Mouse (Mus musculus) midbrain, embryonic 15.5 days (tissue): ENCODE results near the gene Prl3d3. TPM values are rescaled to one million over a fixed set of nuclear protein-coding genes. Genes with fewer than 3 reads are reported as not detected.
"Not testable (repeated sequence)": the region's sequence is repeated elsewhere in the genome, so short reads cannot be mapped to it uniquely, and the experiment has no call there.

Source experiments
- ATAC-seq: fragments of 200-750 bp; cut with Nextera tagmentation; replicated peaks from 2 replicates; pipeline ENCODE4 v1.8.0; 2017; ENCODE audit warnings: moderate TSS enrichment
- H3K27ac ChIP-seq: fragments of 300-500 bp; sonication (generic); 2 replicates; pipeline ENCODE4 v1.5.1; 2015; ENCODE audit warnings: mild to moderate bottlenecking, inconsistent platforms
- H3K27me3 ChIP-seq: fragments of 300-500 bp; sonication (generic); replicated peaks from 2 replicates; pipeline ENCODE4 v1.6.1; 2015; ENCODE audit warnings: inconsistent platforms
- H3K36me3 ChIP-seq: fragments of 300-500 bp; sonication (generic); replicated peaks from 2 replicates; pipeline ENCODE4 v1.6.1; 2015; ENCODE audit warnings: inconsistent platforms
- H3K4me1 ChIP-seq: fragments of 300-500 bp; sonication (generic); 2 replicates; pipeline ENCODE4 v1.6.1; 2015; ENCODE audit warnings: inconsistent platforms
- H3K4me2 ChIP-seq: fragments of 300-500 bp; sonication (generic); 2 replicates; pipeline ENCODE4 v1.6.1; 2015; ENCODE audit warnings: inconsistent platforms, mild to moderate bottlenecking, moderate library complexity
- H3K4me3 ChIP-seq: fragments of 300-500 bp; sonication (generic); 2 replicates; pipeline ENCODE4 v1.5.1; 2015; ENCODE audit warnings: mild to moderate bottlenecking, inconsistent platforms
- H3K9ac ChIP-seq: fragments of 300-500 bp; sonication (generic); 2 replicates; pipeline ENCODE4 v1.6.1; 2015; ENCODE audit warnings: mild to moderate bottlenecking, inconsistent platforms
- H3K9me3 ChIP-seq: fragments of 300-500 bp; sonication (generic); 2 replicates; pipeline ENCODE4 v1.6.1; 2016; ENCODE audit warnings: inconsistent platforms
- WGBS: fragments of 180-500 bp; shearing (Covaris S2); methylation state at CpG from one replicate; pipeline ENCODE4 v1.1.7; 2015; ENCODE audit warnings: mixed read lengths; 5-methylcytosine and 5-hydroxymethylcytosine counted together
- polyA plus RNA-seq: library from polyadenylated mRNA; unstranded; fragments of >200 nt; fragmentation: Nextera tagmentation; extraction: Ambion mirVana; gene quantifications from 2 replicates; pipeline ENCODE4 v1.2.1, GENCODE M21; 2015

Gene Prl3d3
- not detected in 2 replicates for polyA plus RNA-seq

DNA sequence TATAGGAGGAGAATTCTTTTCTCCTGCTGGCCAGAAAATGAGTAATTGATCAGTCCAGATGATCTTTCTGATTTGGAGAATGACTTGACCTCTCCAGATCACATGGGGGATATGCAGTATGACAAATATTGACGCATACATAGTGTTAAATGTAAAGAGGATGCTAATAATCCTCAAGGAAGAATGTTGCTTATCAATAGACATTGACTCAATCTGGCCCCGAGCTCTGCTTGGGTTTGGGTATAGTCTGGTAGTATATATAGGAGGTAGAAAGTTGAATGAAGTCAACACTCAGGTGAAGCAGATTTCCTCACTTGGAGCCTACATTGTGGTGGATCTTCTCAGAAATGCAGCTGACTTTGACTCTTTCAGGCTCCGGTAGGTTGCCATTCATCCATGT, at the start of gene Prl3d3:
Prl3d3 (plus strand) TSS at position 301 of the 400 bp plus-strand sequence.
- H3K27ac ChIP-seq, H3K9me3 ChIP-seq, ATAC-seq, H3K36me3 ChIP-seq, H3K27me3 ChIP-seq, H3K4me2 ChIP-seq, H3K9ac ChIP-seq, H3K4me1 ChIP-seq, H3K4me3 ChIP-seq: not testable (repeated sequence)
- 88% methylated on average over 3 of the region's 3 CpGs for WGBS

DNA sequence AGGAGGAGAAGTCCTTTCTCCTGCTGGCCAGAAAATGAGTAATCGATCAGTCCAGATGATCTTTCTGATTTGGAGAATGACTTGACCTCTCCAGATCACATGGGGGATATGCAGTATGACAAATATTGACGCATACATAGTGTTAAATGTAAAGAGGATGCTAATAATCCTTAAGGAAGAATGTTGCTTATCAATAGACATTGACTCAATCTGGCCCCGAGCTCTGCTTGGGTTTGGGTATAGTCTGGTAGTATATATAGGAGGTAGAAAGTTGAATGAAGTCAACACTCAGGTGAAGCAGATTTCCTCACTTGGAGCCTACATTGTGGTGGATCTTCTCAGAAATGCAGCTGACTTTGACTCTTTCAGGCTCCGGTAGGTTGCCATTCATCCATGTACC, 35.2 kb upstream of the Prl3d3 start, which contains the start of gene Prl3d2:
Prl3d2 (plus strand) TSS at position 301 of the 400 bp plus-strand sequence.
- not testable (repeated sequence) for ATAC-seq, H3K4me2 ChIP-seq

DNA sequence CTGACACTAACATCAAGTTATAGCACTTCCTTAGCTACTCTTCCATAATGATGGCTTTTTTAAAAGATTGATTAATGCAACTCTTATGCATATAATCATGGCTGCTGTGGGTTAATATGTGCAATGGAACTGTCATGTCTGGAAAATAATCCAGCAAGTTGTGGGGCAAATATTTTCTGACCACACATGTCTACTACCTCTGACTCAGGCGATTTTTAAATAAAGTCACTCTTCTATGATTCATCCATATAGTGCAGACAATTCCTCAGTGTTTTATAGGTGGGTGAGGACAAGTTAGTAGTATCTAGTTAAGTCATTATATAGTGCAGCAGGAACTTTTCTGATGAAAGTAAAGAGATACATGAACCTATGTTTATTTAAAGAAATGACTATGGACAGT, 8.3 kb upstream of the Prl3d3 start:
- Histone ChIP-seq H3K27ac (no peak overlapping the region), H3K9me3 (no peaks in the 10 kb centered on the region), H3K4me2 (no peak overlapping the region), H3K4me1 (no peaks in the 10 kb centered on the region), H3K4me3 (no peak overlapping the region), H3K9ac (no peak overlapping the region), H3K27me3 (no peaks in the 10 kb centered on the region), H3K36me3 (no peaks in the 10 kb centered on the region)
- no peak for ATAC-seq
- 76% methylated on average over 1 of the region's 1 CpGs for WGBS

More for the DNA sequence above, 35.2 kb upstream of the Prl3d3 start, which contains the start of gene Prl3d2:
- WGBS, result 92% methylated on average over 4 of the region's 4 CpGs
- not testable (repeated sequence) for H3K4me3 ChIP-seq, H3K27me3 ChIP-seq, H3K27ac ChIP-seq, H3K36me3 ChIP-seq, H3K9ac ChIP-seq, H3K4me1 ChIP-seq, H3K9me3 ChIP-seq

DNA sequence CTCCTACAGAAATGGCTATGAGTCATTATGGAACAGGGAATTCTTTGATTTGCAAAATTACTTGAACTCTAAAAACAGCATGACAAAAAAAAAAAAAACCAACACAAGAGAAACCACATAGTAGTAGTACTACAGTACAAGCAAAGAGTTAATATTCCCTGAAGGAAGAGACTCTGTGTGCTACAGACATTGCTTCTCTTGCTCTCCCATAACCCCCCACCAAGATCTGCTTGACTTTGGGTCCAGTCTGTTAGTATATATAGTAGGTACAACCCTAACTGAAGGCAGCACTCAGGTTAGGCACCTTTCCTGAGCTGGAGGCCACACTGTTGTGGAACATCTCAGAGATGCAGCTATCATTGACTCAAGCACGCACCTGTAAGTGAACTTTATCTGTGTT, 39.8 kb downstream of the Prl3d3 start, which contains the start of gene Prl3c1:
Prl3c1 (plus strand) TSS at position 301 of the 400 bp plus-strand sequence.
- Histone ChIP-seq H3K4me3 (no peak within 1 kb of the TSS), H3K9ac (no peak within 1 kb of the TSS), H3K27ac (no peak within 1 kb of the TSS), H3K4me2 (no peak within 1 kb of the TSS), H3K27me3 (no peaks in the 10 kb centered on the region), H3K4me1 (no peaks in the 10 kb centered on the region), H3K36me3 (no peaks in the 10 kb centered on the region), H3K9me3 (no peaks in the 10 kb centered on the region)
- no peak for ATAC-seq
- 94% methylated on average over 1 of the region's 1 CpGs for WGBS

Other genes starting within 250 kb of the Prl3d3 start
- gene Prl, start 99.2 kb upstream of the Prl3d3 start, polyA plus RNA-seq, result not detected in 2 replicates
- gene Prl3d1, start 62.6 kb upstream of the Prl3d3 start, polyA plus RNA-seq, result not detected in 2 replicates
- not detected in 2 replicates for gene Prl3d2, start 35.1 kb upstream of the Prl3d3 start, polyA plus RNA-seq
- not detected in 2 replicates for gene Prl3c1, start 39.9 kb downstream of the Prl3d3 start, polyA plus RNA-seq
- gene Prl3b1, start 85.1 kb downstream of the Prl3d3 start, polyA plus RNA-seq, result not detected in 2 replicates
- not detected in 2 replicates for gene Prl3a1, start 102.6 kb downstream of the Prl3d3 start, polyA plus RNA-seq
- not detected in 2 replicates for gene Prl6a1, start 155.8 kb downstream of the Prl3d3 start, polyA plus RNA-seq
- not detected in 2 replicates for gene Prl8a2, start 188.9 kb downstream of the Prl3d3 start, polyA plus RNA-seq
- not detected in 2 replicates for gene Prl2b1, start 234.1 kb downstream of the Prl3d3 start, polyA plus RNA-seq